Mouse (Mus musculus): ENCODE measurements around the gene Aaed1. TPM values are rescaled to one million over a fixed set of nuclear protein-coding genes. Genes with fewer than 3 reads are reported as not detected.
"Not testable (repeated sequence)": the region's sequence is repeated elsewhere in the genome, so short reads cannot be mapped to it uniquely, and the experiment has no call there.

Aaed1 gene
- polyA plus RNA-seq, 1 experiment = 0.14 TPM

GRCm38 (mm10) chr13:64264586-64264985 is 47.9 kb downstream of the Aaed1 start:
- H3K4me3 ChIP-seq (replicated peaks) = no peak overlapping the region
- H3K27me3 ChIP-seq (ENCODE audit: control insufficient read depth) = no peaks in the 10 kb centered on the region
- no peaks in the 10 kb centered on the region for H3K36me3 ChIP-seq (ENCODE audit: control insufficient read depth)
- no peaks in the 10 kb centered on the region for H3K4me1 ChIP-seq (ENCODE audit: control insufficient read depth)
- H3K9me3 ChIP-seq (ENCODE audit: control insufficient read depth, low read length) = no peaks in the 10 kb centered on the region
- TF ChIP-seq TAL1 (IDR thresholded peaks at IDR 0.05; ENCODE audit: low read length) (no peak), GATA1 (IDR thresholded peaks at IDR 0.05; ENCODE audit: low read length) (no peak)

- TF ChIP-seq TAL1 (IDR thresholded peaks at IDR 0.05; ENCODE audit: low read length) (no peak), GATA1 (IDR thresholded peaks at IDR 0.05; ENCODE audit: low read length) (no peak)
- Histone ChIP-seq H3K36me3 (ENCODE audit: control insufficient read depth) (no peaks in the 10 kb centered on the region), H3K9me3 (ENCODE audit: control insufficient read depth, low read length) (no peaks in the 10 kb centered on the region), H3K4me3 (replicated peaks) (no peak overlapping the region), H3K4me1 (ENCODE audit: control insufficient read depth) (no peaks in the 10 kb centered on the region), H3K27me3 (ENCODE audit: control insufficient read depth) (no peaks in the 10 kb centered on the region)
Measured at GRCm38 (mm10) chr13:64259903-64260302, 52.6 kb downstream of the Aaed1 start.

DNA sequence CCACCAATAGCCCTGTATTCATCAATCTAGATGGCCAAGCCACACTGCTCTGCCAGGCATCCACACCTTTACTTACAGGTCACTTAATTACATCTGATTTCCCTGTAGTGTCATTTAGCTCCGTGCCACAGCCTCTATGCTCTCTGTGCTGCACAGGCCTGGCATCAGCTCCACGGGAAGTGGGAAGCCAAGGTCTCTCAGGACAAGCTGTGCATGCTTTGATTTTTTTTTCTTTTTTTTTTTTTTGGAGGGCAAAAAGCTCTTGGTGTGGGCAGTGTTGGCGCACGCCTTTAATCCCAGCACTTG is 54.0 kb downstream of the Aaed1 start:
- H3K27me3 ChIP-seq (ENCODE audit: control insufficient read depth) = no peaks in the 10 kb centered on the region
- no peak for TF ChIP-seq TAL1 (IDR thresholded peaks at IDR 0.05; ENCODE audit: low read length)
- no peak for TF ChIP-seq GATA1 (IDR thresholded peaks at IDR 0.05; ENCODE audit: low read length)
- no peaks in the 10 kb centered on the region for H3K36me3 ChIP-seq (ENCODE audit: control insufficient read depth)
- H3K4me1 ChIP-seq (ENCODE audit: control insufficient read depth) = no peaks in the 10 kb centered on the region
- no peak overlapping the region for H3K4me3 ChIP-seq (replicated peaks)
- H3K9me3 ChIP-seq (ENCODE audit: control insufficient read depth, low read length) = no peaks in the 10 kb centered on the region

GRCm38 (mm10) chr13:64257814-64258515 is 54.5 kb downstream of the Aaed1 start:
- Histone ChIP-seq H3K36me3 (ENCODE audit: control insufficient read depth) (no peaks in the 10 kb centered on the region), H3K4me3 (replicated peaks) (no peak overlapping the region), H3K9me3 (ENCODE audit: control insufficient read depth, low read length) (no peaks in the 10 kb centered on the region), H3K27me3 (ENCODE audit: control insufficient read depth) (no peaks in the 10 kb centered on the region), H3K4me1 (ENCODE audit: control insufficient read depth) (no peaks in the 10 kb centered on the region)
- TF ChIP-seq TAL1 (IDR thresholded peaks at IDR 0.05; ENCODE audit: low read length) (no peak), GATA1 (IDR thresholded peaks at IDR 0.05; ENCODE audit: low read length) (no peak)

DNA sequence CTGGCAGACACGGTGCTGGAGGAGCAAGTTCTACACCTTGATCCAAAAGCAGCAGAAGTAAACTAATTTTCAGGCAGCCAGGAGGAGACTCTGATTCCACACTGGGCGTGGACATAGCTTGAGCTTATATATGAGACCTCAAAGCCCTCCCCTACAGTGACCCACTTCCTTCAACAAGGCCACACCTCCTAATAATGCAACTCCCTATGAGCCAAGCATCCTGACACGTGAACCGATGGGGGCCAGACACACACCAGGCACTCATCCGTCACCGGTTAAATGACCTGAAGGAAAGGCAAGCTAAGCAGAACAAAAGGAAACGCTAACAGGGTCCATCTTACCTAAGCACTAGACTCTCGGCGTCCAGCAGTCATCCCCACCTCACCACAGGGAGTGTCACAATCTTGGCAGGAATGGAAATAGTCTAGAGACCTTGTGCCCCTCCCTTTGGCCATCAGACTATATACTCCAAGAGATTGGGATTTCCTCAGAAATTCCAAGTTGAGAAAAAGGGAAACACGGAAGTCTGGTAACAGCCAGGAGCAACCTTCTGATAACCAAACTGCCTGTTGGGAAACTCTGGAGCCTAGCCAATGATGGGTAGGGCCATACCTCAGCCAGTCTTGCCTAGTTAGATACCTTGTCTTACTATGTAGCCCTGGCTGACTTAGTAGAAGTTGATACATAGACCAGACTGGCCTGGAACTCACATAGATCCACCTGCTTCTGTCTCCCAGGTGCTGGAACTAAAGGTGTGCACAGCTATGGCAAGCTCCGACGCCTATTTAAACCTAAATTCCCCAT is 55.3 kb downstream of the Aaed1 start:
- TF ChIP-seq TAL1 (IDR thresholded peaks at IDR 0.05; ENCODE audit: low read length) = no peak
- TF ChIP-seq GATA1 (IDR thresholded peaks at IDR 0.05; ENCODE audit: low read length) = no peak
- Histone ChIP-seq H3K4me3 (replicated peaks) (no peak overlapping the region), H3K27me3 (ENCODE audit: control insufficient read depth) (no peaks in the 10 kb centered on the region), H3K4me1 (ENCODE audit: control insufficient read depth) (peaks cover under 1% of the 10 kb centered on the region), H3K9me3 (ENCODE audit: control insufficient read depth, low read length) (no peaks in the 10 kb centered on the region), H3K36me3 (ENCODE audit: control insufficient read depth) (no peaks in the 10 kb centered on the region)

- not testable (repeated sequence) for H3K4me3 ChIP-seq (replicated peaks); H3K4me1 ChIP-seq (ENCODE audit: control insufficient read depth); H3K27me3 ChIP-seq (ENCODE audit: control insufficient read depth); H3K36me3 ChIP-seq (ENCODE audit: control insufficient read depth); H3K9me3 ChIP-seq (ENCODE audit: control insufficient read depth, low read length)
Measured at GRCm38 (mm10) chr13:64254185-64254584, 58.3 kb downstream of the Aaed1 start.

GRCm38 (mm10) chr13:64253697-64254096 is 58.8 kb downstream of the Aaed1 start:
- Histone ChIP-seq H3K36me3 (ENCODE audit: control insufficient read depth) (no peaks in the 10 kb centered on the region), H3K4me1 (ENCODE audit: control insufficient read depth) (peaks cover 8% of the 10 kb centered on the region), H3K9me3 (ENCODE audit: control insufficient read depth, low read length) (no peaks in the 10 kb centered on the region), H3K27me3 (ENCODE audit: control insufficient read depth) (no peaks in the 10 kb centered on the region), H3K4me3 (replicated peaks) (no peak overlapping the region)
- TF ChIP-seq GATA1 (IDR thresholded peaks at IDR 0.05; ENCODE audit: low read length) (no peak), TAL1 (IDR thresholded peaks at IDR 0.05; ENCODE audit: low read length) (no peak)

DNA sequence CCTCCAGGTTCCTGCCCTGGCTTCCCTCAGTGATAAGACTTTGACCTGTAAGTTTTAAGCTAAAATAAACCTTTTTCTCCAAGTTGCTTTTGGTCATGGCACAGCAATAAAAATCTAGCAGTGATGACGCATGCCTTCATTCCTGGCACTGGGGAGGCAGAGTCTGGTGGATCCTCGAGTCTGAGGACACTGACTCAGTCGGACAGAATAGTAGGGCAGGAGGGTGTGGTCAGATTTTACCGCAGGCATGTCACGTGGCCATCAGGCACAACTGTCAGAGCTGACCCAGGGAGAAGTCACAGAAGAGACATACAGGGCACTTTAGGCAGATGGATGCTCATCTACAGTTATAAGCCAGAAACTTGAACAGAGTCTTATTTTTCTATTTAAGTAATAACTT is 60.4 kb downstream of the Aaed1 start:
- TF ChIP-seq GATA1 (IDR thresholded peaks at IDR 0.05; ENCODE audit: low read length) (no peak), TAL1 (IDR thresholded peaks at IDR 0.05; ENCODE audit: low read length) (no peak)
- Histone ChIP-seq H3K4me3 (replicated peaks) (no peak overlapping the region), H3K9me3 (ENCODE audit: control insufficient read depth, low read length) (no peaks in the 10 kb centered on the region), H3K36me3 (ENCODE audit: control insufficient read depth) (no peaks in the 10 kb centered on the region), H3K27me3 (ENCODE audit: control insufficient read depth) (no peaks in the 10 kb centered on the region), H3K4me1 (ENCODE audit: control insufficient read depth) (peaks cover 18% of the 10 kb centered on the region)

- H3K27me3 ChIP-seq (ENCODE audit: control insufficient read depth) = no peaks in the 10 kb centered on the region
- TF ChIP-seq TAL1 (IDR thresholded peaks at IDR 0.05; ENCODE audit: low read length) (no peak), GATA1 (IDR thresholded peaks at IDR 0.05; ENCODE audit: low read length) (no peak)
- H3K9me3 ChIP-seq (ENCODE audit: control insufficient read depth, low read length) = no peaks in the 10 kb centered on the region
- no peak overlapping the region for H3K4me3 ChIP-seq (replicated peaks)
- H3K4me1 ChIP-seq (ENCODE audit: control insufficient read depth) = peaks cover 18% of the 10 kb centered on the region
- H3K36me3 ChIP-seq (ENCODE audit: control insufficient read depth) = no peaks in the 10 kb centered on the region
Measured at GRCm38 (mm10) chr13:64250363-64250762, 62.1 kb downstream of the Aaed1 start.
